Mouse (Mus musculus) myocyte (in vitro differentiated cells): ENCODE measurements around the gene Lcp1. TPM values are rescaled to one million over a fixed set of nuclear protein-coding genes. Genes with fewer than 3 reads are reported as not detected.

Experiments used
- H3K27me3 ChIP-seq: one replicate; pipeline ENCODE4 v1.6.1; 2011; ENCODE audit not compliant: control insufficient read depth, insufficient read depth, insufficient read length
- H3K36me3 ChIP-seq: one replicate; pipeline ENCODE4 v1.6.1; 2011; ENCODE audit not compliant: control insufficient read depth, insufficient read depth
- H3K4me2 ChIP-seq: one replicate; pipeline ENCODE4 v1.6.1; 2011; ENCODE audit warnings: low read depth, control low read depth
- H3K4me3 ChIP-seq: one replicate; pipeline ENCODE4 v1.5.1; 2011; ENCODE audit warnings: mild to moderate bottlenecking, control low read depth, moderate library complexity
- H3K79me2 ChIP-seq: one replicate; pipeline ENCODE4 v1.6.1; 2011; ENCODE audit not compliant: control insufficient read depth, insufficient read depth
- H3ac ChIP-seq: one replicate; pipeline ENCODE4 v1.6.1; 2011; ENCODE audit not compliant: control insufficient read depth, insufficient read length
- CEBPB ChIP-seq: IDR thresholded peaks from 2 replicates; pipeline ENCODE4 v1.6.1; 2011; ENCODE audit warnings: mild to moderate bottlenecking, moderate library complexity; ENCODE audit not compliant: poor library complexity, insufficient read depth, severe bottlenecking
- E2F4 ChIP-seq: IDR thresholded peaks from one replicate; pipeline ENCODE4 v1.6.1; 2011; ENCODE audit warnings: mild to moderate bottlenecking, control low read depth, moderate library complexity; ENCODE audit not compliant: insufficient read depth
- MAX ChIP-seq: IDR thresholded peaks from one replicate; pipeline ENCODE4 v1.6.1; 2011; ENCODE audit warnings: low read depth, mild to moderate bottlenecking, control low read depth
- MYOD1 ChIP-seq, 3 experiments: IDR thresholded peaks; one replicate each; pipeline ENCODE4 v1.6.1; 2011; ENCODE audit warnings: control low read depth in 2 of 3, low read depth in 2 of 3, mild to moderate bottlenecking in 2 of 3, moderate library complexity in 1 of 3; ENCODE audit not compliant: insufficient read length in 2 of 3, control insufficient read depth in 1 of 3
- MYOG ChIP-seq, 3 experiments: IDR thresholded peaks; one replicate each; pipeline ENCODE4 v1.6.1; 2011; ENCODE audit warnings: control low read depth in 2 of 3, low read depth in 2 of 3, mild to moderate bottlenecking in 2 of 3; ENCODE audit not compliant: insufficient read length in 2 of 3, control insufficient read depth in 1 of 3, insufficient read depth in 1 of 3
- POLR2A ChIP-seq: IDR thresholded peaks from one replicate; pipeline ENCODE4 v1.6.1; 2011; ENCODE audit warnings: low read depth, mild to moderate bottlenecking, control low read depth, moderate library complexity; ENCODE audit not compliant: insufficient read length
- POLR2AphosphoS2 ChIP-seq: IDR thresholded peaks from one replicate; pipeline ENCODE4 v1.6.1; 2011; ENCODE audit warnings: low read depth, control low read depth; ENCODE audit not compliant: insufficient read length
- REST ChIP-seq: IDR thresholded peaks from one replicate; pipeline ENCODE4 v1.6.1; 2011; ENCODE audit warnings: mild to moderate bottlenecking, control low read depth, moderate library complexity; ENCODE audit not compliant: insufficient read depth, insufficient read length
- SRF ChIP-seq: IDR thresholded peaks from one replicate; pipeline ENCODE4 v1.6.1; 2011; ENCODE audit warnings: low read depth; ENCODE audit not compliant: control insufficient read depth, insufficient read length
- TCF12 ChIP-seq: IDR thresholded peaks from one replicate; pipeline ENCODE4 v1.6.1; 2011; ENCODE audit warnings: mild to moderate bottlenecking, control low read depth; ENCODE audit not compliant: poor library complexity, insufficient read depth, severe bottlenecking
- TCF3 ChIP-seq: IDR thresholded peaks from one replicate; pipeline ENCODE4 v1.6.1; 2011; ENCODE audit warnings: low read depth, control low read depth; ENCODE audit not compliant: insufficient read length
- USF1 ChIP-seq: IDR thresholded peaks from one replicate; pipeline ENCODE4 v1.6.1; 2011; ENCODE audit warnings: low read depth, mild to moderate bottlenecking, control low read depth, moderate library complexity
- polyA plus RNA-seq: library from polyadenylated mRNA; unstranded; fragments of >200 nt; fragmentation: generic; extraction: Trizol; gene quantifications from one replicate; pipeline ENCODE4 v1.2.1, GENCODE M21; 2012; ENCODE audit warnings: missing spikeins

Lcp1 gene
- polyA plus RNA-seq, 1 experiment: not detected

GRCm38 (mm10) chr14:75178801-75179211 is 47.9 kb downstream of the Lcp1 start:
- TF ChIP-seq E2F4 (no peak), MAX (no peak), SRF (no peak), POLR2A (no peak), REST (no peak), TCF3 (no peak), USF1 (no peak), CEBPB (no peak), TCF12 (no peak), MYOD1 (IDR thresholded peaks at IDR 0.05; ENCODE audit: control insufficient read depth in 1 of 3, insufficient read length in 2 of 3, low read depth in 2 of 3) (no peak), MYOG (IDR thresholded peaks at IDR 0.05; ENCODE audit: control insufficient read depth in 1 of 3, insufficient read depth in 1 of 3, insufficient read length in 2 of 3, low read depth in 2 of 3) (no peak), POLR2AphosphoS2 (no peak)
- Histone ChIP-seq H3K4me3 (no peak overlapping the region), H3K79me2 (no peaks in the 10 kb centered on the region), H3K27me3 (peaks cover 13% of the 10 kb centered on the region), H3ac (no peak overlapping the region), H3K4me2 (no peak overlapping the region), H3K36me3 (no peaks in the 10 kb centered on the region)

DNA sequence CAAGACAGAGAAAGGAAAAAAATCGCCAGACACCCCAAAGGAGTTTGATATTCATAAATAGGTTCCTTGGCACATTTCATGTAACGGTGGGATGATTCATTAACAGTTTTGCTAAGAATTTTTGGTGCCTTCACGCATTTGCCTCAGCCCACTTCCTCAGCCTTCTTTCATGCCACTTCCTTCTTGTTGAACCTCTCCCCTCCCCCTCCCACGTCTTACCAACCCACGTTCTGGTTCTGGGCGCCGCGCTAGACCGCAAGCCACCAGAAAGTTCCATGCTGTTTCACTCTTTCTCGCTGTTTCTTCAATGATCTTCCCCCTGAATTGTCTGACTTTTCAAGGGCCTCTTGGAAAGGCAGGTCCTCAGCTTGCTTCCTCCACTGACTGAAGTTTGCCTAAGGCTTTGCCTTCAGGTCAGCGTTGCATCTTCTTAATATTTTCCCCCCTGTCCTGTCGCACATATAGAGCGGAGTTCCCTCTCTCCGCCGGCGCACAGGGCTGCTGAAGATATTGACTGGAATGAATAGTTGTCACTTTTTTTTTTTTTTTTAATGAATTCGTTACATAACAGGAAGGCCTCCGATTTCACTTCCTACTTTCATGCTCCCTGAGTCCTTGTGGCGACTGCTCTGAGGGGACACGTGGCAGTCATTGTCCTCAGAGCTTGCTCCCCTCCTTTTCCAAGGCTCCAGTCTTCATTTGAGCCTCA is 48.5 kb downstream of the Lcp1 start:
- H3K79me2 ChIP-seq: no peaks in the 10 kb centered on the region
- H3K27me3 ChIP-seq: peaks cover 8% of the 10 kb centered on the region
- TF ChIP-seq TCF12 (no peak), MYOD1 (IDR thresholded peaks at IDR 0.05; ENCODE audit: control insufficient read depth in 1 of 3, insufficient read length in 2 of 3, low read depth in 2 of 3) (no peak), MAX (no peak), POLR2A (no peak), TCF3 (no peak), MYOG (IDR thresholded peaks at IDR 0.05; ENCODE audit: control insufficient read depth in 1 of 3, insufficient read depth in 1 of 3, insufficient read length in 2 of 3, low read depth in 2 of 3) (no peak), E2F4 (no peak), REST (no peak), CEBPB (no peak), POLR2AphosphoS2 (no peak), SRF (no peak), USF1 (no peak)
- H3K4me3 ChIP-seq: no peak overlapping the region
- H3K36me3 ChIP-seq: no peaks in the 10 kb centered on the region
- no peak overlapping the region for H3ac ChIP-seq
- H3K4me2 ChIP-seq: no peak overlapping the region

DNA sequence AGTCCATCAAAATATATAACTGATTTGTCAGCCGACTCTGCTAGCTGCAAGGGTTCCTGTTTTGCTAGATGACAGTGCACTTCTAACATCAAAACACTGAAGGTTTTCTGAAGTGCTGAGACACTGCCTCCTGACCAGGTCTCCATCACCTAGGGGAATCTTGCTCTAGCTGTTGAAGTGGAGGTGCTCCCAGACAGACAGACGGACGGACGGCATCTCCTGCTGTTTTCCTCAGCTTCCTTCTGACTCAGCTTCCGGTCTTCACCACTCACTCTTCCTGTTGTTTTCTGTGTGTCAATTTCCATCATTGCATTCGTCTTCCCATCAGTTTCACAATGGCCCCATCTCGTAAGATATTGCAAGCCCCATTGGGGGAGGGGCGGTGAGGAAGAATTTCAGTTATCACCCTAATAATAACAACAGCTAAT is 49.7 kb downstream of the Lcp1 start:
- Histone ChIP-seq H3K4me2 (no peak overlapping the region), H3ac (no peak overlapping the region), H3K27me3 (peaks cover 5% of the 10 kb centered on the region), H3K4me3 (no peak overlapping the region), H3K79me2 (no peaks in the 10 kb centered on the region), H3K36me3 (no peaks in the 10 kb centered on the region)
- TF ChIP-seq MAX: no peak
- TF ChIP-seq USF1: no peak
- TF ChIP-seq E2F4: no peak
- TF ChIP-seq POLR2AphosphoS2: no peak
- TF ChIP-seq MYOG (IDR thresholded peaks at IDR 0.05; ENCODE audit: control insufficient read depth in 1 of 3, insufficient read depth in 1 of 3, insufficient read length in 2 of 3, low read depth in 2 of 3): no peak

DNA sequence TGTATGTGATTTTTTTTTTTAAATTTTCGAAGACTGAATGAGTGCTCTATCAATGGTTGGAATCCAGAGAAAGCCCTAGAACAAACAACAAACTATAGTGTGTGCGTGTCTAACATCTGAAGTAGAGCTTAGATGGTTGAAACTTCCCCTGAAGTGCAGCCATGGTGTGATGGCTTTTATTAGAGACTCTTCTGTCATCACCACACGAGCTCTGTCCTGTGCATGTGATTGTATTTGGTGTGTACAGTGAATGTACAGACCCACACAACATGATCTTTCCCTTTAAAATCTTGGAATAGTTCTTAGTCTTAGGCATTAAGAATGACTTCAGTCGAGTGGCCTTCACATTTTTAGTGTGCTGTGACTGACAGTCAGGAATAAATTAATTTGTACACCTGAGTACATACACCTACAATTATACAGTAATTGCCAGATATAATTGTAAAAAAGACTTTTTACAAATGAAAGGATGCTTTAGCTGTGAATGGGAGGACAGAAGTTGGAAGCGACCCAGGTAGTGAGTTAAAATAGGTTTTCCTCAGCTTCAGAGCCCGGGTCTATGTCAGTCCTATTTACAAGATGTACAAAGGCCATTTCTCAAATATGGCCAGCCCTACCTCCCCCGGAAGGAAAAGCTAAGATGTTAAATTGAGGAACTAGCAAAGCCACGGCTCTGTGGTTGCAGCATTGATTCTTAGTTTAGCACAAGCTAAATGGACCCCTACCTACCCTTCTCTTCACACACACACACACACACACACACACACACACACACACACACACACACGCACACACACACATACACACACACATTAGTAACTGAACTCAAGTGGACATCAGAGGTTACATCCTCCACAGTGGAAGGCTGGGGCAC is 50.4 kb downstream of the Lcp1 start:
- H3K4me2 ChIP-seq: no peak overlapping the region
- H3K79me2 ChIP-seq: no peaks in the 10 kb centered on the region
- peaks cover 5% of the 10 kb centered on the region for H3K27me3 ChIP-seq
- no peak overlapping the region for H3K4me3 ChIP-seq
- H3ac ChIP-seq: no peak overlapping the region
- no peak for TF ChIP-seq TCF12
- TF ChIP-seq POLR2A: no peak
- no peak for TF ChIP-seq POLR2AphosphoS2
- no peak for TF ChIP-seq MAX
- TF ChIP-seq REST: no peak
- no peak for TF ChIP-seq E2F4
- no peak for TF ChIP-seq MYOG (IDR thresholded peaks at IDR 0.05; ENCODE audit: control insufficient read depth in 1 of 3, insufficient read depth in 1 of 3, insufficient read length in 2 of 3, low read depth in 2 of 3)
- TF ChIP-seq USF1: no peak
- no peak for TF ChIP-seq SRF
- no peak for TF ChIP-seq CEBPB
- TF ChIP-seq MYOD1 (IDR thresholded peaks at IDR 0.05; ENCODE audit: control insufficient read depth in 1 of 3, insufficient read length in 2 of 3, low read depth in 2 of 3): no peak
- TF ChIP-seq TCF3: no peak
- H3K36me3 ChIP-seq: no peaks in the 10 kb centered on the region
